Comparison of ENCODE assay signal across 26 mouse cellular contexts in genomic region chr8:102329955-102330354, GRCm38 (mm10).
"Had no signal": no experiment of that assay in that cellular context is flagged by ENCODE, and none has a peak within 500 bp of the region (broad histone marks: within the 10 kb centered on the region; RNA-seq: fewer than 3 reads in every experiment).

No protein-coding gene starts in this region.

- ATAC-seq: hindbrain, embryonic 16.5 days; inflammation-experienced regulatory T-cells, adult 6 months; intestine, embryonic 15.5 days; intestine, postnatal 0 days; liver, embryonic 12.5 days had no signal

- H3K9ac ChIP-seq: heart, embryonic 12.5 days; hindbrain, embryonic 12.5 days; hindbrain, embryonic 14.5 days; intestine, embryonic 15.5 days; limb, embryonic 13.5 days; limb, embryonic 15.5 days; liver, embryonic 12.5 days; liver, embryonic 14.5 days had no signal

- H3K36me3 ChIP-seq: heart, embryonic 10.5 days; heart, embryonic 12.5 days; hindbrain, embryonic 10.5 days; hindbrain, embryonic 12.5 days; intestine, embryonic 15.5 days; limb, embryonic 13.5 days; limb, embryonic 15.5 days; liver, embryonic 12.5 days had no signal

- H3K4me1 ChIP-seq: heart, embryonic 10.5 days; heart, embryonic 12.5 days; hindbrain, embryonic 10.5 days; hindbrain, embryonic 12.5 days; intestine, embryonic 15.5 days; limb, embryonic 13.5 days; limb, embryonic 15.5 days; liver, embryonic 12.5 days had no signal

- H3K4me3 ChIP-seq: gastrocnemius, adult 2 months; heart, embryonic 10.5 days; heart, embryonic 12.5 days; hindbrain, embryonic 10.5 days; hindbrain, embryonic 12.5 days; intestine, embryonic 15.5 days; limb, embryonic 13.5 days; limb, embryonic 15.5 days; liver, embryonic 12.5 days had no signal

- DNase-seq: gastrocnemius, adult 2 months; gastrocnemius, postnatal 10 days; gastrocnemius, postnatal 25 days; heart, adult 18-20 months; heart, postnatal 10 days; heart, postnatal 4 days; kidney, adult 18-20 months; kidney, adult 8-10 months; kidney, postnatal 14 days; kidney, postnatal 36 days; layer of hippocampus, adult 9-11 months; layer of hippocampus, postnatal 36 days; left cerebral cortex, postnatal 4 days had no signal

- H3K27ac ChIP-seq: gastrocnemius, adult 2 months; heart, embryonic 10.5 days; hindbrain, embryonic 10.5 days; hindbrain, embryonic 12.5 days; hindbrain, embryonic 14.5 days; intestine, embryonic 15.5 days; limb, embryonic 13.5 days; limb, embryonic 15.5 days; liver, embryonic 12.5 days; liver, embryonic 14.5 days had no signal

- H3K27me3 ChIP-seq: heart, embryonic 12.5 days; hindbrain, embryonic 12.5 days; intestine, embryonic 15.5 days; limb, embryonic 13.5 days; limb, embryonic 15.5 days; liver, embryonic 12.5 days had no signal

- H3K9me3 ChIP-seq: heart, embryonic 10.5 days; heart, embryonic 12.5 days; hindbrain, embryonic 10.5 days; hindbrain, embryonic 12.5 days; intestine, embryonic 15.5 days; limb, embryonic 13.5 days; limb, embryonic 15.5 days; liver, embryonic 12.5 days had no signal

- H3K4me2 ChIP-seq: heart, embryonic 12.5 days; hindbrain, embryonic 12.5 days; hindbrain, embryonic 14.5 days; intestine, embryonic 15.5 days; limb, embryonic 13.5 days; limb, embryonic 15.5 days; liver, embryonic 12.5 days had no signal
